Mouse (Mus musculus) bone marrow macrophage, adult 2 months (primary cell): ENCODE measurements around the gene Gas2l1.
A peak's percentile ranks its signal among the peaks of the same experiment; 100 is the strongest.

Source experiments
- CTCF ChIP-seq: IDR thresholded peaks from 2 replicates; pipeline ENCODE4 v1.5.1; 2012; ENCODE audit warnings: low read depth, mild to moderate bottlenecking, low read length, moderate library complexity
- POLR2A ChIP-seq: IDR thresholded peaks from 2 replicates; pipeline ENCODE4 v1.6.1; 2012; ENCODE audit warnings: mild to moderate bottlenecking, low read depth, low read length, borderline replicate concordance

DNA sequence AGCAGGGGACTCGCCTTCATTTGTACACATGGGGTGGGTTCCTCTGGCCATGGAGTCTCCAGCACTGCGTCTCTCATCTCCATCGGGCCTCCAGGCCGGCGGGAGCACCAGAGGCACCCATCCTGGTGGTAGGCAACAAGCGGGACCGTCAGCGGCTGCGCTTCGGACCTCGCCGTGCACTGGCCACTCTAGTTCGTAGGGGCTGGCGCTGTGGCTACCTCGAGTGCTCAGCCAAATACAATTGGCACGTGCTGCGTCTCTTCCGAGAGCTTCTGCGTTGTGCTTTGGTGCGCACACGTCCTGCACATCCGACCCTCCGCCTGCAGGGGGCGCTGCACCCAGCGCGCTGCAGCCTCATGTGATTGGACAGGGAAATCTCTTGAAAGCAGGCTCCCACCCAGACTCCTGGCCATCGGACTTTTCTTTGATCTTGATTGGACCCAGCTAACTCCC lies 5.4 kb downstream of the Gas2l1 start:
- TF ChIP-seq CTCF (peak; percentile 82), POLR2A (no peak)
